36 mouse cellular contexts compared by ENCODE assay signal in the genomic region with DNA sequence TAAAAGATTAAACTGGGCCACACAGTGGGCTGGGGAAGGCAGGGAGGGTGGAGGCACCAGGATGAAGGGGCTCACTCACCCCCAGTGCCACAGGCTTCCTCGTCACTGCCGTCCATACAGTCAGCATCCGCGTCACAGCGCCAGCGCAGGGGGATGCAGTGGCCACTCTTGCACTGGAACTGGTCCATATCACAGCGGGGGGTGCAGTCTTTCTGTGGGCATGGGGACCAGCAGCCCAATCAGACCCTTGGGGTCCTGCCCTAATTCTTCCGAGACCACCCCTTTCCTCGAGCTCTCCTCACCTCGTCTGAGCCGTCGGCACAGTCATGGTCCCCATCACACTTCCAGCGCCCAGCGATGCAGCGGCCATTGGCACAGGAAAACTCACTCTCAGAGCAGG. TPM values are rescaled to one million over a fixed set of nuclear protein-coding genes. Genes with fewer than 3 reads are reported as not detected.
"Had no signal": no experiment of that assay in that cellular context is flagged by ENCODE, and none has a peak within 500 bp of the region (broad histone marks: within the 10 kb centered on the region; RNA-seq: fewer than 3 reads in every experiment).

No protein-coding gene starts in this region.

- H3K27me3 ChIP-seq: heart, embryonic 12.5 days; heart, embryonic 13.5 days; heart, embryonic 15.5 days; hindbrain, embryonic 12.5 days; hindbrain, embryonic 13.5 days; hindbrain, embryonic 15.5 days; intestine, embryonic 15.5 days; kidney, embryonic 15.5 days had no signal

- H3K4me3 ChIP-seq: heart, embryonic 12.5 days; heart, embryonic 13.5 days; heart, embryonic 15.5 days; hindbrain, embryonic 10.5 days; hindbrain, embryonic 12.5 days; hindbrain, embryonic 13.5 days; hindbrain, embryonic 15.5 days; intestine, embryonic 15.5 days; kidney, embryonic 15.5 days; layer of hippocampus, adult 2 months; left cerebral cortex, adult 2 months had no signal

- H3K4me1 ChIP-seq: heart, embryonic 12.5 days; heart, embryonic 13.5 days; heart, embryonic 15.5 days; hindbrain, embryonic 12.5 days; hindbrain, embryonic 13.5 days; hindbrain, embryonic 15.5 days; intestine, embryonic 15.5 days; kidney, embryonic 15.5 days had no signal

- H3K9me3 ChIP-seq: heart, embryonic 12.5 days; heart, embryonic 13.5 days; heart, embryonic 15.5 days; hindbrain, embryonic 10.5 days; hindbrain, embryonic 12.5 days; hindbrain, embryonic 13.5 days; hindbrain, embryonic 15.5 days; intestine, embryonic 15.5 days; kidney, embryonic 15.5 days had no signal

- H3K9ac ChIP-seq: heart, embryonic 12.5 days; heart, embryonic 13.5 days; heart, embryonic 15.5 days; hindbrain, embryonic 12.5 days; hindbrain, embryonic 13.5 days; hindbrain, embryonic 14.5 days; hindbrain, embryonic 15.5 days; intestine, embryonic 15.5 days; kidney, embryonic 15.5 days had no signal

- DNase-seq: heart, postnatal 10 days; heart, postnatal 14 days; heart, postnatal 36 days; heart, postnatal 4 days; kidney, adult 11 months; kidney, adult 18-20 months; kidney, adult 2 months; kidney, adult 8-10 months; kidney, adult 9 months; kidney, postnatal 10 days; kidney, postnatal 14 days; kidney, postnatal 25 days; kidney, postnatal 36 days; kidney, postnatal 4 days; layer of hippocampus, adult 9-11 months; layer of hippocampus, postnatal 36 days had no signal

- ATAC-seq: hindbrain, embryonic 16.5 days; hindbrain, postnatal 0 days; inflammation-experienced regulatory T-cells, adult 6 months; intestine, embryonic 15.5 days; intestine, embryonic 16.5 days; intestine, postnatal 0 days had no signal

- H3K27ac ChIP-seq: heart, embryonic 13.5 days; heart, embryonic 15.5 days; hindbrain, embryonic 10.5 days; hindbrain, embryonic 12.5 days; hindbrain, embryonic 13.5 days; hindbrain, embryonic 14.5 days; hindbrain, embryonic 15.5 days; hindbrain, postnatal 0 days; intestine, embryonic 15.5 days; kidney, embryonic 15.5 days; kidney, postnatal 0 days; layer of hippocampus, adult 2 months; left cerebral cortex, adult 2 months had no signal

- H3K4me2 ChIP-seq: heart, embryonic 11.5 days; heart, embryonic 12.5 days; heart, embryonic 13.5 days; heart, embryonic 15.5 days; hindbrain, embryonic 12.5 days; hindbrain, embryonic 13.5 days; hindbrain, embryonic 14.5 days; hindbrain, embryonic 15.5 days; intestine, embryonic 15.5 days; kidney, embryonic 15.5 days had no signal

RNA-seq across cellular contexts. Expression of gene Nxph4, which starts 13.9 kb away (rescaled TPM):
- total RNA-seq: hematopoietic stem cell, adult 5-6 weeks had no signal
- polyA plus RNA-seq: inflammation-experienced regulatory T-cells, adult 6 months had no signal

RNA-seq across cellular contexts. Expression of gene Ndufa4l2, which starts 33.5 kb away (rescaled TPM):
- total RNA-seq: hematopoietic stem cell, adult 5-6 weeks had no signal
- polyA plus RNA-seq: inflammation-experienced regulatory T-cells, adult 6 months had no signal

RNA-seq across cellular contexts. Expression of gene Stac3, which starts 46.8 kb away (rescaled TPM):
- total RNA-seq: hematopoietic stem cell, adult 5-6 weeks had no signal
- polyA plus RNA-seq: hindbrain, embryonic 14.5 days had no signal
